Mouse (Mus musculus): ENCODE data around the gene Eif1ad. TPM values are rescaled to one million over a fixed set of nuclear protein-coding genes. Genes with fewer than 3 reads are reported as not detected.
"Not testable (repeated sequence)": the region's sequence is repeated elsewhere in the genome, so short reads cannot be mapped to it uniquely, and the experiment has no call there.

Eif1ad gene
- polyA plus RNA-seq, 1 experiment = 52.9 TPM

DNA sequence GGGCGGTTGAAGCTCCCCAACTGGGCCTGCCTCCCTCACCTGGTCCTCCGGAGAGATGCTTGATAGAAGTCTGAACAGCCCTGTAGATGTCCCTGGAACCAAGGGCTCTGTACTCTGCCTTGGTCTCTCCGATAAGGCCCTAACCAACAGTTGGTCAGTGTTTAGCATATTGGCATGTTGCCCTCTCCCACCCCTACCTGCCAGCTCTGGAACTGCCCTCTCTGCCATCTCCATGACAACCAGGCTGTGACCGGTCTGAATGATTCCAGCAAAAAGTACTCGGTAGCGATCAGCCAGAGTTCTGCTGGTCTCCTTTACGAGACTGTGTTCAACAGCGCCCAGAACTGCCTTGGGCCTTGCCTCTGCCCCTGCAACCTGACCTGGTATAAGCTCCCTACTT, 35.8 kb downstream of the Eif1ad start, which contains the start of gene Tsga10ip:
Gene Tsga10ip (minus strand): TSS at position 234 of the 400 bp plus-strand sequence.
- Histone ChIP-seq H3K27me3 (ENCODE audit: control insufficient read depth, insufficient read depth, insufficient read length) (no peaks in the 10 kb centered on the region), H3ac (ENCODE audit: control insufficient read depth, insufficient read length) (no peak within 1 kb of the TSS), H3K4me2 (ENCODE audit: low read depth) (no peak within 1 kb of the TSS), H3K36me3 (ENCODE audit: control insufficient read depth, insufficient read depth) (no peaks in the 10 kb centered on the region), H3K79me2 (ENCODE audit: control insufficient read depth, insufficient read depth) (no peaks in the 10 kb centered on the region), H3K4me3 (no peak within 1 kb of the TSS)
- TF ChIP-seq MYOG (IDR thresholded peaks at IDR 0.05; ENCODE audit: control insufficient read depth in 1 of 3, insufficient read depth in 1 of 3, insufficient read length in 2 of 3, low read depth in 2 of 3) (no peak), USF1 (IDR thresholded peaks at IDR 0.05; ENCODE audit: low read depth) (no peak), SRF (IDR thresholded peaks at IDR 0.05; ENCODE audit: control insufficient read depth, insufficient read length, low read depth) (no peak), MAX (IDR thresholded peaks at IDR 0.05; ENCODE audit: low read depth) (no peak), REST (IDR thresholded peaks at IDR 0.05; ENCODE audit: insufficient read depth, insufficient read length) (no peak), POLR2AphosphoS2 (IDR thresholded peaks at IDR 0.05; ENCODE audit: insufficient read length, low read depth) (no peak), E2F4 (IDR thresholded peaks at IDR 0.05; ENCODE audit: insufficient read depth) (no peak), MYOD1 (IDR thresholded peaks at IDR 0.05; ENCODE audit: control insufficient read depth in 1 of 3, insufficient read length in 2 of 3, low read depth in 2 of 3) (no peak), TCF12 (IDR thresholded peaks at IDR 0.05; ENCODE audit: insufficient read depth, poor library complexity, severe bottlenecking) (no peak), TCF3 (IDR thresholded peaks at IDR 0.05; ENCODE audit: insufficient read length, low read depth) (no peak), CEBPB (IDR thresholded peaks at IDR 0.05; ENCODE audit: insufficient read depth, poor library complexity, severe bottlenecking) (no peak), POLR2A (IDR thresholded peaks at IDR 0.05; ENCODE audit: insufficient read length, low read depth) (no peak)

DNA sequence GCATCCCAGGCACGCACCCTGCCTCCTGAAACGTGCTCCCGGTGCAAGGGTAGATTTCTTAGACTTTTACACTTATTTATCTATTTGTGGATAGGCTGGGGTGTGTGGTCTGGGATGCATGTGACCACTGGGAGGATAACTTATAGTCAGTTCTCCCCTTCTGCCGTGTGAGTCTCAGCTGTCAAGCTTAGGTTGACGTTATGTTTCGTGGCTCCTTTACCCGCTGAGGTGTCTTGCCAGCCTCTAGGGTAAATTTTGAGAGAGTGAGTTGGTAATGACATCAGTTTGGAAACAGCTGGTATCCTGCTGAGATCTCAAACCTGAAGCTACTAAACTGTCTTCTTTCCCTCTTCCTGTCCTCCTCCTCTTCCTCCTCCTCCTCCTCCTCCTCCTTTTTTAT, 39.4 kb downstream of the Eif1ad start:
- H3ac ChIP-seq (ENCODE audit: control insufficient read depth, insufficient read length) = no peak overlapping the region
- no peak overlapping the region for H3K4me3 ChIP-seq
- no peaks in the 10 kb centered on the region for H3K27me3 ChIP-seq (ENCODE audit: control insufficient read depth, insufficient read depth, insufficient read length)
- no peak for TF ChIP-seq TCF12 (IDR thresholded peaks at IDR 0.05; ENCODE audit: insufficient read depth, poor library complexity, severe bottlenecking)
- no peak for TF ChIP-seq E2F4 (IDR thresholded peaks at IDR 0.05; ENCODE audit: insufficient read depth)
- no peak for TF ChIP-seq REST (IDR thresholded peaks at IDR 0.05; ENCODE audit: insufficient read depth, insufficient read length)
- no peak for TF ChIP-seq POLR2A (IDR thresholded peaks at IDR 0.05; ENCODE audit: insufficient read length, low read depth)
- TF ChIP-seq TCF3 (IDR thresholded peaks at IDR 0.05; ENCODE audit: insufficient read length, low read depth) = no peak
- no peak for TF ChIP-seq MAX (IDR thresholded peaks at IDR 0.05; ENCODE audit: low read depth)
- TF ChIP-seq MYOD1 (IDR thresholded peaks at IDR 0.05; ENCODE audit: control insufficient read depth in 1 of 3, insufficient read length in 2 of 3, low read depth in 2 of 3) = no peak
- no peak for TF ChIP-seq CEBPB (IDR thresholded peaks at IDR 0.05; ENCODE audit: insufficient read depth, poor library complexity, severe bottlenecking)
- TF ChIP-seq USF1 (IDR thresholded peaks at IDR 0.05; ENCODE audit: low read depth) = no peak
- TF ChIP-seq SRF (IDR thresholded peaks at IDR 0.05; ENCODE audit: control insufficient read depth, insufficient read length, low read depth) = no peak
- no peak for TF ChIP-seq MYOG (IDR thresholded peaks at IDR 0.05; ENCODE audit: control insufficient read depth in 1 of 3, insufficient read depth in 1 of 3, insufficient read length in 2 of 3, low read depth in 2 of 3)
- TF ChIP-seq POLR2AphosphoS2 (IDR thresholded peaks at IDR 0.05; ENCODE audit: insufficient read length, low read depth) = no peak
- no peaks in the 10 kb centered on the region for H3K36me3 ChIP-seq (ENCODE audit: control insufficient read depth, insufficient read depth)
- H3K4me2 ChIP-seq (ENCODE audit: low read depth) = no peak overlapping the region
- no peaks in the 10 kb centered on the region for H3K79me2 ChIP-seq (ENCODE audit: control insufficient read depth, insufficient read depth)

DNA sequence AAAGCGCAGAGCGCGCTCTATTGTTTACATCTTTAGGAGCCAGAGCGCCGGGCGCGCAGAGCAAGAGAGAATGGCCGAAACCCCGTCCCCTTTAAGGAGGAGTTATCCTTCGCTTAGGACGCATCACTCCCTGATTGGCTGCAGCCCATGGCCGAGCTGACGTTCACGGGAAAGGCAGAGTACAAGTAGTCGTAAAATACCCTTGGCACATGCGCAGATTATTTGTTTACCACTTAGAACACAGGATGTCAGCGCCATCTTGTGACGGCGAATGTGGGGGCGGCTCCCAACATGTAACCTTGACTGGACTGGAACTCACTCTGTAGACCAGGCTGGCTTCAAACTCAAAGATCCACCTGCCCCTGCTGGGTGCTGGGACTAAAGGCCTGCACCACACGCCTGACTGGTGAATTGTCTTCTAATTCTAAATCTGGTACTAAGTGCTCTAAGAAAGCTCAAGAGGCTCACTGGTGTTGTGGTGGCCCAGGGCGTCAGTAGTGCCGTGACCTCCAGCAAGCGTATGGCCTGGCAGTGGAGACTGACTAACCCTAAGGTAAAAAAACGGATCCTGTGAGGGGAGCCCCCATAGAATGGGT, 40.1 kb downstream of the Eif1ad start:
- not testable (repeated sequence) for H3K4me2 ChIP-seq (ENCODE audit: low read depth); H3ac ChIP-seq (ENCODE audit: control insufficient read depth, insufficient read length); H3K36me3 ChIP-seq (ENCODE audit: control insufficient read depth, insufficient read depth); H3K27me3 ChIP-seq (ENCODE audit: control insufficient read depth, insufficient read depth, insufficient read length); H3K4me3 ChIP-seq; H3K79me2 ChIP-seq (ENCODE audit: control insufficient read depth, insufficient read depth)

DNA sequence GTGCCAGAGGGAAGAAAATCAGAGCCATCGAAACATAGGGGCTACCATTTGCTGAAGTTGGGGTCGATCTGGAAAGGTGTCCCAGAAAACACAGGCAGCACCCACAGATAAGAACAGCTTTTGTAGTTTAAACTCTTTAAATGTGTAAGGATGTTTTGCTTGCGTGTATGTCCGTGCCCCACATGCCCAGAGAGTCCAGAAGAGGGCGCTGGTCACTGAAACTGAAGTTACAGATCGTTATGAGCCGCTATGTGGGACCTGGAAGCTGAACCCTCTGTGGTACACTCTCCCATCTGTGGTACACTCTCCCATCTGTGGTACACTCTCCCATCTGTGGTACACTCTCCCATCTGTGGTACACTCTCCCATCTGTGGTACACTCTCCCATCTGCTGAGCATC, 40.6 kb downstream of the Eif1ad start:
- Histone ChIP-seq H3ac (ENCODE audit: control insufficient read depth, insufficient read length) (no peak overlapping the region), H3K36me3 (ENCODE audit: control insufficient read depth, insufficient read depth) (no peaks in the 10 kb centered on the region), H3K79me2 (ENCODE audit: control insufficient read depth, insufficient read depth) (no peaks in the 10 kb centered on the region), H3K4me2 (ENCODE audit: low read depth) (no peak overlapping the region), H3K4me3 (no peak overlapping the region), H3K27me3 (ENCODE audit: control insufficient read depth, insufficient read depth, insufficient read length) (no peaks in the 10 kb centered on the region)
- no peak for TF ChIP-seq USF1 (IDR thresholded peaks at IDR 0.05; ENCODE audit: low read depth)

DNA sequence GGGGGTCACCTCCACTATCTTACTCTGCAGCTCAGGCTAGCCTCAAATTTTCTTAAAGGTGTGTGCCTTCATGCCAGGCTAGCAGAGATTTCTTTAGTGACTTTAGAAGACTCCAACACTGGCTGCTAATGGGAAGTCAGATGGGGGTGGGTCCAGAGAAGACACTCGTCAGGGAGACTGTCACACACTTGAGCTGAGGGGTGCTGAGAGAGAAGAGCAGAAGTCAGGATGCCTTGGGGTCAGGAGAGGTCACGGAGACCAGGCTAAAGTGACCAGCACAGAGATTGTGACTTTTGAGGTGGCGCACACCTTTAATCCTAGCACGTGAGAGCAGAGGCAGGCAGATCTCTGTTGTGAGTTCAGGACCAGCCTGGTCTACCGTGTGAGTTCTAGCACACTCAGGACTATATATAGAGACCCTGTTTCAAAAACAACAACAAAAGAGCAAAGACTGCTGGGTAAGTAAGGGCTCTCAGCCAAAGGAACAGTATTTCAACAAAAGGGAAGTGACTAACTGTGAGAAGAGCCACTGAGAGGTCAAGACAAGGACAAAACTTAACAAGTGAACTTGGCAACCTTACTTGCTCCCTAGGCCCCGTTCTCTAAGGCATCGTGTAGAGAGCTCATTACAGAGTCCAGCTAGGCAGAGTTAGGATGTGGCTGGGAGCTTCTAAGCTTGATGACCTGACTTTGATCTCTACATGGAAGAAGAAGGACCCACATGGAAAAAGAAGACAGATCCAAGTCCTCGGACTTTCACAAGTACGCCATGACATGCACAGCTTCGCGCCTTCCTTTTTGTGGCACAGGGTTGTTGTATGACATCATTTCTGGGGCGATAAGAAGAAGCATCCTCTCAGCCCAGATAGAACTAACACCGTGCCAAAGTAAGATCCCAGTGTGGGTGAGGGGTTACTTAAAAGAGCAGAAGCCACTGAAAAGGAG, 41.8 kb downstream of the Eif1ad start:
- no peaks in the 10 kb centered on the region for H3K27me3 ChIP-seq (ENCODE audit: control insufficient read depth, insufficient read depth, insufficient read length)
- TF ChIP-seq TCF3 (IDR thresholded peaks at IDR 0.05; ENCODE audit: insufficient read length, low read depth) = no peak
- no peak for TF ChIP-seq MYOG (IDR thresholded peaks at IDR 0.05; ENCODE audit: control insufficient read depth in 1 of 3, insufficient read depth in 1 of 3, insufficient read length in 2 of 3, low read depth in 2 of 3)
- no peak for TF ChIP-seq USF1 (IDR thresholded peaks at IDR 0.05; ENCODE audit: low read depth)
- TF ChIP-seq POLR2A (IDR thresholded peaks at IDR 0.05; ENCODE audit: insufficient read length, low read depth) = no peak
- no peak for TF ChIP-seq TCF12 (IDR thresholded peaks at IDR 0.05; ENCODE audit: insufficient read depth, poor library complexity, severe bottlenecking)

More for the DNA sequence above, 41.8 kb downstream of the Eif1ad start:
- H3K4me3 ChIP-seq = no peak overlapping the region
- no peaks in the 10 kb centered on the region for H3K79me2 ChIP-seq (ENCODE audit: control insufficient read depth, insufficient read depth)
- H3K4me2 ChIP-seq (ENCODE audit: low read depth) = no peak overlapping the region
- H3K36me3 ChIP-seq (ENCODE audit: control insufficient read depth, insufficient read depth) = no peaks in the 10 kb centered on the region
- no peak overlapping the region for H3ac ChIP-seq (ENCODE audit: control insufficient read depth, insufficient read length)
